Mouse (Mus musculus): ENCODE measurements around the gene Klhl36. TPM values are rescaled to one million over a fixed set of nuclear protein-coding genes. Genes with fewer than 3 reads are reported as not detected.

Gene Klhl36
- polyA plus RNA-seq (2015; fragmentation: Nextera tagmentation; extraction: Ambion mirVana): 9.1 and 10.3 TPM in 2 replicates

GRCm38 (mm10) chr8:119861706-119862389 is at the start of gene Klhl36:
Klhl36 (plus strand) TSS chr8:119862266.
- no peaks in the 10 kb centered on the region for H3K9me3 ChIP-seq (replicated peaks)
- peaks cover 29% of the 10 kb centered on the region for H3K27me3 ChIP-seq
- peak within 1 kb of the TSS; percentile 89 for H3K4me3 ChIP-seq
- WGBS: 1% methylated on average over 35 of the region's 35 CpGs
- H3K27ac ChIP-seq: peak within 1 kb of the TSS; percentile 63
- H3K9ac ChIP-seq: peak within 1 kb of the TSS; percentile 89
- ATAC-seq (replicated peaks; ENCODE audit: insufficient number of reproducible peaks, insufficient read depth, low FRiP score, low read depth): peak; percentile 95
- peak within 1 kb of the TSS; percentile 88 for H3K4me2 ChIP-seq
- H3K4me1 ChIP-seq (replicated peaks): peaks cover 16% of the 10 kb centered on the region
- no peaks in the 10 kb centered on the region for H3K36me3 ChIP-seq

- no peaks in the 10 kb centered on the region for H3K9me3 ChIP-seq (replicated peaks)
- ATAC-seq (replicated peaks; ENCODE audit: insufficient number of reproducible peaks, insufficient read depth, low FRiP score, low read depth): no peak
- peaks cover 22% of the 10 kb centered on the region for H3K4me1 ChIP-seq (replicated peaks)
- H3K9ac ChIP-seq: no peak overlapping the region
- H3K27ac ChIP-seq: peak overlapping the region; percentile 43; the same call in 1 of the 2 replicates
- no peak overlapping the region for H3K4me2 ChIP-seq
- no peak overlapping the region for H3K4me3 ChIP-seq
- no peaks in the 10 kb centered on the region for H3K36me3 ChIP-seq
- WGBS: 68% methylated on average over 12 of the region's 12 CpGs
- H3K27me3 ChIP-seq: no peaks in the 10 kb centered on the region
Measured at GRCm38 (mm10) chr8:119812650-119813431, 49.2 kb upstream of the Klhl36 start.

GRCm38 (mm10) chr8:119816219-119816618 is 45.8 kb upstream of the Klhl36 start:
- H3K36me3 ChIP-seq: 0 out of 2 replicates have a peak, but pooled peaks cover 2% of the 10 kb centered on the region
- ATAC-seq (replicated peaks; ENCODE audit: insufficient number of reproducible peaks, insufficient read depth, low FRiP score, low read depth): no peak
- H3K9ac ChIP-seq: no peak overlapping the region
- no peaks in the 10 kb centered on the region for H3K9me3 ChIP-seq (replicated peaks)
- no peak overlapping the region for H3K4me3 ChIP-seq
- H3K27ac ChIP-seq: no peak overlapping the region
- 79% methylated on average over 6 of the region's 6 CpGs for WGBS
- H3K27me3 ChIP-seq: no peaks in the 10 kb centered on the region
- peaks cover 22% of the 10 kb centered on the region for H3K4me1 ChIP-seq (replicated peaks)
- H3K4me2 ChIP-seq: no peak overlapping the region

- H3K27me3 ChIP-seq: no peaks in the 10 kb centered on the region
- no peak overlapping the region for H3K9ac ChIP-seq
- H3K4me3 ChIP-seq: no peak overlapping the region
- ATAC-seq (replicated peaks; ENCODE audit: insufficient number of reproducible peaks, insufficient read depth, low FRiP score, low read depth): no peak
- no peak overlapping the region for H3K27ac ChIP-seq
- H3K36me3 ChIP-seq: 0 out of 2 replicates have a peak, but pooled peaks cover 2% of the 10 kb centered on the region
- no peaks in the 10 kb centered on the region for H3K9me3 ChIP-seq (replicated peaks)
- H3K4me1 ChIP-seq (replicated peaks): peaks cover 16% of the 10 kb centered on the region
- WGBS: 50% methylated on average over 12 of the region's 12 CpGs
- H3K4me2 ChIP-seq: no peak overlapping the region
Measured at GRCm38 (mm10) chr8:119817446-119817845, 44.6 kb upstream of the Klhl36 start.

- Histone ChIP-seq H3K9me3 (replicated peaks) (no peaks in the 10 kb centered on the region), H3K4me2 (no peak overlapping the region), H3K9ac (no peak overlapping the region), H3K27me3 (no peaks in the 10 kb centered on the region), H3K27ac (no peak overlapping the region), H3K36me3 (0 out of 2 replicates have a peak, but pooled peaks cover 2% of the 10 kb centered on the region), H3K4me1 (replicated peaks) (peaks cover 7% of the 10 kb centered on the region), H3K4me3 (no peak overlapping the region)
- 78% methylated on average over 7 of the region's 7 CpGs for WGBS
- no peak for ATAC-seq (replicated peaks; ENCODE audit: insufficient number of reproducible peaks, insufficient read depth, low FRiP score, low read depth)
Measured at GRCm38 (mm10) chr8:119819316-119819715, 42.8 kb upstream of the Klhl36 start.

GRCm38 (mm10) chr8:119819976-119820375 is 42.1 kb upstream of the Klhl36 start:
- Histone ChIP-seq H3K4me2 (no peak overlapping the region), H3K27ac (no peak overlapping the region), H3K9ac (no peak overlapping the region), H3K36me3 (0 out of 2 replicates have a peak, but pooled peaks cover 2% of the 10 kb centered on the region), H3K27me3 (no peaks in the 10 kb centered on the region), H3K4me1 (replicated peaks) (peaks cover 8% of the 10 kb centered on the region), H3K4me3 (no peak overlapping the region), H3K9me3 (replicated peaks) (no peaks in the 10 kb centered on the region)
- no peak for ATAC-seq (replicated peaks; ENCODE audit: insufficient number of reproducible peaks, insufficient read depth, low FRiP score, low read depth)
- 89% methylated on average over 8 of the region's 8 CpGs for WGBS

GRCm38 (mm10) chr8:119821691-119822090 is 40.4 kb upstream of the Klhl36 start:
- Histone ChIP-seq H3K36me3 (0 out of 2 replicates have a peak, but pooled peaks cover 2% of the 10 kb centered on the region), H3K9ac (no peak overlapping the region), H3K4me1 (replicated peaks) (peaks cover 21% of the 10 kb centered on the region), H3K4me3 (no peak overlapping the region), H3K27ac (no peak overlapping the region), H3K9me3 (replicated peaks) (no peaks in the 10 kb centered on the region), H3K4me2 (no peak overlapping the region), H3K27me3 (no peaks in the 10 kb centered on the region)
- WGBS: 90% methylated on average over 6 of the region's 6 CpGs
- ATAC-seq (replicated peaks; ENCODE audit: insufficient number of reproducible peaks, insufficient read depth, low FRiP score, low read depth): no peak

- Histone ChIP-seq H3K27me3 (no peaks in the 10 kb centered on the region), H3K36me3 (0 out of 2 replicates have a peak, but pooled peaks cover 2% of the 10 kb centered on the region), H3K4me3 (no peak overlapping the region), H3K27ac (no peak overlapping the region), H3K9me3 (replicated peaks) (no peaks in the 10 kb centered on the region), H3K4me1 (replicated peaks) (peaks cover 35% of the 10 kb centered on the region), H3K9ac (no peak overlapping the region), H3K4me2 (no peak overlapping the region)
- no peak for ATAC-seq (replicated peaks; ENCODE audit: insufficient number of reproducible peaks, insufficient read depth, low FRiP score, low read depth)
- WGBS: 92% methylated on average over 9 of the region's 9 CpGs
Measured at GRCm38 (mm10) chr8:119823278-119823677, 38.8 kb upstream of the Klhl36 start.

- H3K4me1 ChIP-seq (replicated peaks): peaks cover 40% of the 10 kb centered on the region
- H3K4me2 ChIP-seq: no peak overlapping the region
- H3K36me3 ChIP-seq: 0 out of 2 replicates have a peak, but pooled peaks cover 2% of the 10 kb centered on the region
- ATAC-seq (replicated peaks; ENCODE audit: insufficient number of reproducible peaks, insufficient read depth, low FRiP score, low read depth): no peak
- H3K9ac ChIP-seq: no peak overlapping the region
- no peaks in the 10 kb centered on the region for H3K27me3 ChIP-seq
- no peaks in the 10 kb centered on the region for H3K9me3 ChIP-seq (replicated peaks)
- 60% methylated on average over 4 of the region's 4 CpGs for WGBS
- no peak overlapping the region for H3K27ac ChIP-seq
- no peak overlapping the region for H3K4me3 ChIP-seq
Measured at GRCm38 (mm10) chr8:119824100-119824499, 38.0 kb upstream of the Klhl36 start.

- Histone ChIP-seq H3K4me1 (replicated peaks) (peaks cover 44% of the 10 kb centered on the region), H3K27ac (peak overlapping the region; percentile 39), H3K4me2 (no peak overlapping the region), H3K9me3 (replicated peaks) (no peaks in the 10 kb centered on the region), H3K36me3 (0 out of 2 replicates have a peak, but pooled peaks cover 2% of the 10 kb centered on the region), H3K9ac (no peak overlapping the region), H3K4me3 (no peak overlapping the region), H3K27me3 (no peaks in the 10 kb centered on the region)
- 55% methylated on average over 11 of the region's 11 CpGs for WGBS
- ATAC-seq (replicated peaks; ENCODE audit: insufficient number of reproducible peaks, insufficient read depth, low FRiP score, low read depth): no peak
Measured at GRCm38 (mm10) chr8:119824809-119825273, 37.2 kb upstream of the Klhl36 start.

- Histone ChIP-seq H3K27me3 (no peaks in the 10 kb centered on the region), H3K4me2 (no peak overlapping the region), H3K9ac (no peak overlapping the region), H3K36me3 (0 out of 2 replicates have a peak, but pooled peaks cover under 1% of the 10 kb centered on the region), H3K4me1 (replicated peaks) (peaks cover 55% of the 10 kb centered on the region), H3K27ac (peak overlapping the region; percentile 25; the same call in 1 of the 2 replicates), H3K4me3 (no peak overlapping the region), H3K9me3 (replicated peaks) (no peaks in the 10 kb centered on the region)
- WGBS: 63% methylated on average over 19 of the region's 19 CpGs
- no peak for ATAC-seq (replicated peaks; ENCODE audit: insufficient number of reproducible peaks, insufficient read depth, low FRiP score, low read depth)
Measured at GRCm38 (mm10) chr8:119825950-119826730, 35.9 kb upstream of the Klhl36 start.

All from heart, embryonic 15.5 days (tissue).